Mouse (Mus musculus): ENCODE data around the gene Mta1.

Mta1 gene

GRCm38 (mm10) chr12:113186326-113187010, 88.4 kb downstream of the Mta1 start:
- DNase-seq (ENCODE audit: low spot score), result no peak

All from T-cell, adult 2 months (primary cell).